Mouse (Mus musculus) liver, adult (tissue): Measurements from ENCODE around the gene Uhrf1.

Source experiments
- GATA4 ChIP-seq: IDR thresholded peaks from 2 replicates; pipeline ENCODE4 v1.6.1; 2014; ENCODE audit warnings: mild to moderate bottlenecking, low read length; ENCODE audit not compliant: insufficient replicate concordance

Gene Uhrf1

DNA sequence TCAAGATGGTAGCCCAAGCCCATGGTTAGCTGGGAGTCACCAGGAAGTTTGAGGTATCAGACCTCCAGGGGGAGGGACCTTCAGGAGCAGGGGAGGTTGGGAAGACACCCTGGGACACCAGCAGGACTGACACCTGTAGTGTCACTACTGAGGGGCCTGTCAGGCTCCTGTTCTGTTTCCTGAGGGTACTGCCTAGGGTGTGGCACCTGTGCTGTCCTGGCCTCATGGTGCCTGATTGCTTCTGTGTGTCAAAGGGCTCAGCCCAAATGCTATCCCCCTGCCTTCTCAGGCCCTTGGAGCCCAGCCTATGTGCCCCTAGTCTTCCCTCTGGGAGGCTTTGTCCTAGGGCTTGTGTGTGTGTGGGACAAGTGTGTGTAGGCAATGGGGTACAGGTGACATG lies 45.5 kb downstream of the Uhrf1 start:
- TF ChIP-seq GATA4, result no peak

DNA sequence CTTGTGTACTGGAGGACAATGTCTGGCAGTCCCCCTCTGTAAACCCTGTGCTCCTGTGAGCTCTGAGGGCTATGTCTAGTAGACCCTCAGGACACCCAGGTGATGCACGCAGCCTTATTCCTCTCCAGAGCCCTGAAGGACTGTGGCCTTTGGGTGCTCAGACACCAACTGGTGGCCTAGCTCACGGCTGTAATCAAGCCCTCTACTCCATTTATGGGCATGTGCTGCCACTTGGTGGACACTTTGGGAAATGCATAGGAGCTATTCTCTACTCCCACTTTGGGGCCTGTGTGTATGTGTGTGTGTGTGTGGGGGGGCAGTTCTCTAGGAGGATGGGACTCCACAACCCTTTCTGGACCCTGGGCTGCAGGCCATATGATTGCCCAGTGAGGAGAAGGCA lies 47.6 kb downstream of the Uhrf1 start:
- no peak for TF ChIP-seq GATA4

DNA sequence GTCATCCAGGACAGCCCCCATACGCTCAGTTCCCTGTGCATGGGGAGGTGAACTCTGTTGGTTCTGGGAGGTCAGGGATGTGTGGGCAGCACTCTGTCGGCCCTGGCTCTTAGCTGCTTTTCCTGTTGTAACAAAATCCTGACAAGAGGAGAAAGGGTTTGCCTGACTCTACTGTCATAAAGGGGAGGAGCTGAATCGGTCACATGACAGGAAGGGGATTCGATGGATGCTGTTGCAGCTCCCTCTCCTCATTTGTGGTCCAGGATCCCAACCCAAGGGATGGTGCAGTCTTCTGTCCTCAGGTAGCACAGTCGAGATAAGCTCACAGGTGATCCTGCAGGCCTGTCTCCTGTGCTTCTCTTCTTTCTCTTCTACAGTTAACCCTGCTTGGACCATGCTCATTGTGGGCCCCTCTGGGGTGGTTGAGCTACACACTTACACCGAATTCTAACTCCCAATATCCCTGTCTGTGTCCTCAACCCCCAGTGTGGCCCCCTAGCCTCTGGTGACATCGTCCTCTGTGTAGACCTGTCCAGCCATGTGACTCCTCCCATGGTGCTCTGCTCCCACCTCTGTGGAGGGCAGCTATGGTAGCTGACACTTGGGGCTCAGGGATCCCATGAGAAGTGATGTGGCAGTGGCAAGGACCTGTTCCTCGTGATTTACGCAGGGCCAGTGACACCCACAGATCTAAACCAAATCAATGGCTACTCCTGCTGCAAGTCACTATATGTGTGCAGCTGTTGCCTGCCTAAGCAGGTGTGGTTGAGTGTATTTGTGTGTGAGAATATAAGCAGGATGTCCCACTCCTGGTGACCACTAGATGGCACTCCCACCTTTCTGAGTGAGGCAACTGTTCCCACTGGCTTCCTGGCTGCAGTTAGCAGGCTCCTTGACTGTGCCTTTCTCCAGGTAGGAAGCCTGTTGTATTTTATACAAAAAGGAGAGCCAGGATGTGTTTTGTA lies 54.1 kb downstream of the Uhrf1 start:
- TF ChIP-seq GATA4, result no peak

DNA sequence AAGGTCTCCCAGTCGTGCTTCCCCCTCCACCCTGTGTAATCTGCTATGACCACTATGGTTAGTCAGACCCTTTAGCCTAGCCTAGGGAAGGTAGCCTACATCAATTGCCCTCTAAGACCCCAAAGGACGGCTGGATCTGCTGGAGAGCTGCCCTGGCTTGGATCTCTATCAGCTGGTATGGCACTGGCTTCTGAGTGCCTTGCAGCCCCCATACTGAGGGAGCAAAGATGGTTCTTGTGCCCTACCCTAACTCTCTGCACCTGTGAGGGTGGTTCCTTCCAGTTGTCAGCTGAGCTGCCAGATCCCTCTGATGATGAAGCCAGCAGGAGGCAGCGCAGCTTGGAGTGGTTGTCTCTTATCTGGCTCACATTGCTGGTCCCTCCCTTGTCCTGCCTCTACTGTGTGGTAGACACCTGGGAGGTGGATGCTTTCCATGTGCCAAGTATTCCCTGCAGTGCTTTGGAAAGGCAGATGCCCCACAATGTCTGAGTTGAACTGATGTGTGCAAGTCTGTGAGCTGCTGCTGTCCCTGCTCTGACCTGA lies 56.1 kb downstream of the Uhrf1 start:
- TF ChIP-seq GATA4, result no peak

DNA sequence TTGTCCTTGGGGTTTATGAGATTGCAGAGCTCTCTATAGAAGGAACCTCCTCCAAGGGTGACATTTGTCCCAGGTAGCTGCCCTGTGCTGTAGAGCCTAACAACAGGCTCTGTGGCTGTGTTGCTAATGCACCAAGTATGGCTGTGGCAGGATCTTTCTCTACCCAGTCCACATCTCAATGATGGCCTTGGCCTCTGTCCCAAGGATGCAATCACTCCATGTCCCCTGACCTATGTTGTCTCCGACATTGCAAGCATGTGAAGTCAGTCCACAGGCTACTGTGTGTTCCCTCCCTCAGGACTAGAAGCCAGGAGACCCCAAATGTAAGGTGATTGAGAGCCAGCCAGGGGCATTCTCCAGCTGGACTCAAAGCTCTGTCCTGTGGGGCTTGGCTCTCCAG lies 56.7 kb downstream of the Uhrf1 start:
- TF ChIP-seq GATA4, result no peak

DNA sequence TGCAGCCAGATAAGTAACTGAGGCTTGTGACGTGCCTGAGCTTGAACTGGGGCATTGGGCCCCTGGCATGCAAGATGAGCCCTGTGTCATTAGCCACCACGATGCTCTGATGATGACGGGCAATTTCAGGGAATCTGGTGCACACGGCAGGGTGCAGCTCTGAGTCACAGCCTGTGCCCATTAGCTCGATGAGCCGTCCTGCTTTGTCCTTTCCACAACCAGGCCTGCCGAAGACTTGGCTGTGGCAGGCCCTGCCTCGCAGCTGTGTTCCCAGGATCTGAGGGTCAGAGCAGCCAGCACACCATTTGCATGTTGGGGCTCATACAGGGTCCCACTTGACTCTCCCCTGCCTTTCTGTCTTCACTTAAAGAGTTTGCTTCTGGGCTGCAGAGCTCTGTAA lies 57.3 kb downstream of the Uhrf1 start:
- no peak for TF ChIP-seq GATA4

DNA sequence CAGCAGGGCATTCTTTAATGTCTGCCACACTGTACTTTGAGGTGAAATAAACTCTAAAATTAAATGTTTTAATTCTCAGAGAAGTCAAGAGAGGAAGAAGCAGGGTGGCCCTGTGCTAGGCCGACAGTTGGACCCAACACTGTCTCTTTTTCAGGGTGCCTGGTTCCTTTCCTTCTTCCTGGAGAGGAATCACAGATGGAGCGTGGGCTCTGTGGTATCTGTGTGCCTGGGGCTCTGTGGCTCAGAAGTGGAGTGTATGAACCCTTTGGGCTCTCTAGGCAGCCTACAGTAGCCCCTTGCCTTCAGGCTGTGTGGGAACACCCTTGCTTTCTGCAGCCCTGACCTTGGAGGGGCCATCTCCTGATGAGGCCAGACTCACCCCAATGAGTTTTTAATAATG lies 58.4 kb downstream of the Uhrf1 start:
- TF ChIP-seq GATA4, result no peak

DNA sequence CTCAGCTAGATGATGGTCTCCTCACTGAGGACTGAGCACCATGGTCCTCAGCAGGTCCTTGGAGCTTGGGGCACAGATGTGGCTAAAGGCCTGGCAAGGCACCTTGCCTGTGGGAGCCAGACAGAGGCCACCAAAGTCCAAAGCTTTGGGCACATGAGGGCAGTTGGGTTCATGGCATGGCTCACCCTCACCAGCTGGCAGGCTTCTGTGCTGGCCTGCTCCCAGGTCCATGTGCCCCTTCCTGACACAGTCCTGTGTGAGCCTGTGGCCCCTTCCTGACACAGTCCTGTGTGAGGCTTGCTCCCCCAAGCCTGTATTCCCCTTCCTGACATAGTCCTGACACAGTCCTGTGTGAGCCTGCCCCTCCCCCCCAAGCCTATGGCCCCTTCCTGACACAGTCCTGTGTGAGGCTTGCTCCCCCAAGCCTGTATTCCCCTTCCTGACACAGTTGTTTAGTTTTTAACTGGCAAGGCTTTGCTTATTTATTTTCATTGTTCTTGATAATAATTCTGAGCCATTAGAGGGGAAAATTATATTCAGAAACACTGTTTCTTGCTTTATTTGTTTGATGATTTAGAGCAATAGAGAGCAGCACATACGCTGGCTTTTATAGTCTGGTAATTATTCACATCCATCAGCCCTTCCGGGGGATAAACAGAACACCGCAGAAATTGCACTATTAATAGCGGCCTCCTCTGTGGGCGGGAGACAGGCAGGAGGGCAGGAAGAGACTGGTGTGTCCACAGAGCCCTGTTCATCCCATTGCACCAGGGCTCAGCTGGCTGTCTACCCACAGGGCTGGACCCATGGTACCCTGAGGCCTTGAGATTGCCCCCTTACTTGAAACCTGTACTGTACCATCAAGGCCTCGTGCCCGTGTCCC lies 62.9 kb downstream of the Uhrf1 start:
- no peak for TF ChIP-seq GATA4

DNA sequence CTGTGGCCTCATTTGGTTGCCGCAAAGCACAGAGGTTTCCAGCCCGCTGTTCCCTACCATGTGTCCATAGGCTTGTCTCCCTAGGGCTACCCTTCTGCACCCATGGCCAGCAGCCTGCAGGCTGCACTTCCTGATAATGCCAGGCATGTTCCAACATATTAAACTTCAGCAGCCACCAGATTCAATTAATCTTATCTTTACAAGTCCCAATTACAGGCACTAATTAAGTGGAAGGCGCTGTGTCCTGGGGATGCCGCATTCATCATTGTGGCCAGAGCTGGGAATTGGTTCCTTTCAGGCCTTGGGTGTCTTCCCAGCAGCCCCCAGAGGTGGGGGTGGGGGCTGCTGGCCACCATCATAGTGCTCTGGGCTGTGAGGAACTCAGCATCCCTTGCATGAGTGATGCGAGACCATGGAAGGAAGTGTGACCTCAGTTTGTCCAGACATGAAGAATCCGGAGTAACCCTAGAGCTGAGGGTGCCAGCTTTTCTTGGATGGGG lies 65.2 kb downstream of the Uhrf1 start:
- TF ChIP-seq GATA4, result no peak

DNA sequence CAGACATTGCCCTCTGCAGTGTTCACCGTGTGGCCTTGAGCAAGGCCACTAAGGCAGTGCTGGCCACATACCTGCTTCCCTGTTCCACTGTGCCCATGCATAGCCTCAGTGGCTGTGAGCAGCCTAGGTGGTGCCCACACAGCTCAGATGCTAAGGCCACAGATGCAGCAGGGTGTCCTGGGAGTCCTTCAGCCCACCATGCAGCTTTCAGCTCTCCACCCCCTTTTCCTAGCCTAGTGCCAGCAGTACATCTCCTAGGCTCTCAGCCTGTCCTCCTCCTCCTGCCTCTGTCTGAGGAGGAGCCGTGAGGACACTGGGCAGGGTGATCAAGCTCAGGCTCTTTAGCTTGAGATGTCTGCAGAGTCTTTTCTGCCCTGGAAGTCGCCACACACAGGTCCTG lies 67.0 kb downstream of the Uhrf1 start:
- no peak for TF ChIP-seq GATA4

DNA sequence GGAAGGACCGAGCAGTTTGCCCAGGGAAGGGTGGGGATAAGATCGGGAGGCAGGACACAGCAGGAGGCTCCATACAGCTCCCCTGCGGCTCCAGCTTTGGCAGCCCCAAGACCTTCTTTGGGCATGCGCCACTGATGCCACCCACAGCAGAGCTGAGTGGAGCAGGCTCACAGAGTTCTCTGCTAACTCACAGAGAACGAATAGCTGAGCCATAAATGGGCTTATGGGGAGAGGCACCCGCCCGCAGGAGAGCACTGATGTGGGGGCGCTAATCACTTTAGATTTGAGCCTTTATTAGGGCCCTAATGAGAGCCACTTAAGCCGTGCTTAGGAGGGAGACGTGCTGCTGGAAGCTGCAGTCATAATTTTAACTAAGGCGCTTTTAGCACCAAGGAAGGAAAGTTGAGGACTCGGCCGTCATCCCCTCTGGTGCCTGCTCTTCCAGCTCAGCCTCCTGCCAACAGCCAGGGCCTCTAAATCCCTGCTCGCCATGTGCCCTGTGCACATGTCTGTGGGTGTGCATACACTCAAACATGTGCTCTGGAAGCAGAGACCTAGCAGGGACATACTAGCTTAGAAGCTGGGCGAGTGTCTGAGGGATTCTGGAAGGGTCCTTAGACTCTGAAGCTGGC lies 68.0 kb downstream of the Uhrf1 start:
- TF ChIP-seq GATA4, result no peak

DNA sequence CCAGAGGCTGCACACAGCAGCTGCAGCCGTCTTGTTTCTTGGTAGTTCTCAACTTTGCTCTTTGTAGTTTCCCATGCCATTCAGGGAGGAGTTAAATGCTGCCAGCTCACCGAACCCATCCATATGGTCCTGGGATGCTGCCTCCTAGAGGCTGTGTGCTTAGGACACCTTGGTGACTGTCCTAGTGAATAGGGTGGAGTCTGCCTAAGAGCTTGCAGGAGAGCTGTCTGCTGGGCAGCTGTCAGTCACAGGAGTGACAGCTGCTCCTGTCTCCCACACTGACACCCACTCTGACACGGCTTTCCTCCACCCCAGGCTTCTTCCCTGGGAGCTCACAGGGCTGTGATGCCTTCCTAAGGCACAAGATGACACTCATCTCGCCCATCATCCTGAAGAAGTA lies 69.0 kb downstream of the Uhrf1 start:
- no peak for TF ChIP-seq GATA4
